Mouse (Mus musculus): ENCODE results near the gene Runx1. TPM values are rescaled to one million over a fixed set of nuclear protein-coding genes. Genes with fewer than 3 reads are reported as not detected.

Runx1 gene
- 18.9 and 22.5 TPM in 2 replicates for polyA plus RNA-seq (2012; rRNA removed)

GRCm38 (mm10) chr16:92825908-92826650, at the start of gene Runx1:
Runx1 (minus strand) TSS chr16:92826149.

Data from stomach, adult 2 months (tissue).